Mouse (Mus musculus) myocyte (in vitro differentiated cells): ENCODE data around the gene Trim67.

ENCODE experiments used
- MAX ChIP-seq: IDR thresholded peaks from one replicate; pipeline ENCODE4 v1.6.1; 2011; ENCODE audit warnings: low read depth, mild to moderate bottlenecking, control low read depth
- POLR2A ChIP-seq: IDR thresholded peaks from one replicate; pipeline ENCODE4 v1.6.1; 2011; ENCODE audit warnings: low read depth, mild to moderate bottlenecking, control low read depth, moderate library complexity; ENCODE audit not compliant: insufficient read length
- SRF ChIP-seq: IDR thresholded peaks from one replicate; pipeline ENCODE4 v1.6.1; 2011; ENCODE audit warnings: low read depth; ENCODE audit not compliant: control insufficient read depth, insufficient read length
- USF1 ChIP-seq: IDR thresholded peaks from one replicate; pipeline ENCODE4 v1.6.1; 2011; ENCODE audit warnings: low read depth, mild to moderate bottlenecking, control low read depth, moderate library complexity

- TF ChIP-seq POLR2A (no peak), SRF (no peak), USF1 (no peak), MAX (no peak)
Measured at GRCm38 (mm10) chr8:124803824-124804702, 11.2 kb downstream of the Trim67 start.
